Mouse (Mus musculus) lung, postnatal 0 days (tissue): ENCODE data around the gene Nlgn2. TPM values are rescaled to one million over a fixed set of nuclear protein-coding genes. Genes with fewer than 3 reads are reported as not detected.

Experiments used
- ATAC-seq: fragments of 200-750 bp; cut with Nextera tagmentation; 2 replicates; pipeline ENCODE4 v1.8.0; 2017; ENCODE audit warnings: moderate library complexity
- DNase-seq: peaks from one replicate; pipeline ENCODE4 v3.0.0-alpha.2; 2016; ENCODE audit warnings: low spot score
- H3K27ac ChIP-seq: fragments of 300-500 bp; sonication (generic); 2 replicates; pipeline ENCODE4 v1.5.1; 2014; ENCODE audit warnings: antibody characterized with exemption, mild to moderate bottlenecking, low read length, mixed read lengths
- H3K27me3 ChIP-seq: fragments of 300-500 bp; sonication (generic); replicated peaks from 2 replicates; pipeline ENCODE4 v1.6.1; 2014; ENCODE audit warnings: low read length, mixed read lengths; ENCODE audit not compliant: insufficient read depth
- H3K36me3 ChIP-seq: fragments of 300-500 bp; sonication (generic); 2 replicates; pipeline ENCODE4 v1.6.1; 2014; ENCODE audit warnings: low read length, mixed read lengths; ENCODE audit not compliant: insufficient read depth
- H3K4me1 ChIP-seq: fragments of 300-500 bp; sonication (generic); 2 replicates; pipeline ENCODE4 v1.6.1; 2014; ENCODE audit warnings: antibody characterized with exemption, low read depth, low read length, mixed read lengths; ENCODE audit not compliant: insufficient read depth
- H3K4me2 ChIP-seq: fragments of 300-500 bp; sonication (generic); replicated peaks from 2 replicates; pipeline ENCODE4 v1.6.1; 2014; ENCODE audit warnings: low read depth, mild to moderate bottlenecking, low read length, moderate library complexity, mixed read lengths
- H3K4me3 ChIP-seq: fragments of 300-500 bp; sonication (generic); 2 replicates; pipeline ENCODE4 v1.5.1; 2014; ENCODE audit warnings: low read depth, low read length
- H3K9ac ChIP-seq: fragments of 300-500 bp; sonication (generic); replicated peaks from 2 replicates; pipeline ENCODE4 v1.6.1; 2014; ENCODE audit warnings: low read depth, mild to moderate bottlenecking
- H3K9me3 ChIP-seq: fragments of 300-500 bp; sonication (generic); 2 replicates; pipeline ENCODE4 v1.6.1; 2016; ENCODE audit warnings: low read length, mixed read lengths
- CTCF ChIP-seq: IDR thresholded peaks from 2 replicates; pipeline ENCODE4 v1.5.1; 2016; ENCODE audit warnings: antibody characterized with exemption, mild to moderate bottlenecking
- EP300 ChIP-seq: IDR thresholded peaks from 2 replicates; pipeline ENCODE4 v1.6.1; 2016; ENCODE audit warnings: antibody characterized with exemption, mild to moderate bottlenecking, control low read depth
- WGBS: fragments of 180-500 bp; shearing (Covaris S2); extraction: QIAGEN DNeasy Blood & Tissue Kit; methylation state at CpG from one replicate; pipeline ENCODE4 v1.1.7; 2014; 5-methylcytosine and 5-hydroxymethylcytosine counted together
- polyA plus RNA-seq: library from polyadenylated mRNA; unstranded; fragments of >200 nt; fragmentation: Nextera tagmentation; extraction: Ambion mirVana; gene quantifications from 2 replicates; pipeline ENCODE4 v1.2.1, GENCODE M21; 2015

The Nlgn2 gene
- polyA plus RNA-seq, 1 experiment from 2014 or later, result 2.9 TPM

GRCm38 (mm10) chr11:69835966-69836335 is 1.6 kb downstream of the Nlgn2 start:
- no peak overlapping the region for H3K4me3 ChIP-seq
- ATAC-seq, result no peak
- 0% methylated on average over 3 of the region's 4 CpGs for WGBS

DNA sequence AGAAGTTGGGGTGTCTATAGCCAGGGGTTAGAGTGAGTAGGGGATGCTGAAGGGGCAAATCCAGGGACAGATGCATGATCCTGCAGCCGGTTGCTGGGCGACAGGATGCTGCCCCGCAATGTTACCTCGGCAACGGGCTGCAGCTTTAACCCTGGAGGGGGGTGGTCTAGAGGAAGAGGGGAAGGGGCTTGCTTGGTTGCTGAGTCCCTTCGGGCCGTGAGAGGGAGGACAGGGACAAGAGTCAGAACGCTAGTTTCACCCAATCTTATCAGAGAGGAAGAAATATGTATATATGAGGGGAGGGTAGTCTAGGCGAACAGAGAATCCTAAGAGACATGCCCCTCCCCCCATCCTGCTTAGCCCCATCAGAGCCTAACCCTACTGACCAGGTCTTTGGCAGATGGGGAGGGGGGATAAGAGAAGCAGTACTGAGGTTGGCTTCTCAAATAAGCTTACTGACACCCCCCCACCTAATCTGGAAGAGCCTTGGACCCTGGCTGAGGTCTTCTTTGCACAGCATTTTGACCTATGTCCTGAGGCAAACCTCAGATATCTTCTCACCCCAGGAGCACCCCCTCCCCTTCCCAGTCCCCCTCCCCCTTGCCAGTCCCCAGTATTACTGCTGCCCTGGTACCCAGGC is 2.1 kb downstream of the Nlgn2 start:
- H3K36me3 ChIP-seq, result no peaks in the 10 kb centered on the region
- no peak overlapping the region for H3K27ac ChIP-seq
- TF ChIP-seq EP300, result no peak
- TF ChIP-seq CTCF, result no peak
- H3K9me3 ChIP-seq, result no peaks in the 10 kb centered on the region
- no peak overlapping the region for H3K4me3 ChIP-seq
- no peak overlapping the region for H3K9ac ChIP-seq
- no peak for DNase-seq
- ATAC-seq, result no peak
- 22% methylated on average over 9 of the region's 9 CpGs for WGBS
- H3K4me2 ChIP-seq, result no peak overlapping the region
- H3K27me3 ChIP-seq, result 0 out of 2 replicates have a peak, but pooled peaks cover 5% of the 10 kb centered on the region
- H3K4me1 ChIP-seq, result peaks cover 11% of the 10 kb centered on the region

More at GRCm38 (mm10) chr11:69835966-69836335, 1.6 kb downstream of the Nlgn2 start:
- Histone ChIP-seq H3K36me3 (no peaks in the 10 kb centered on the region), H3K9me3 (no peaks in the 10 kb centered on the region), H3K4me2 (no peak overlapping the region), H3K27ac (no peak overlapping the region), H3K9ac (no peak overlapping the region), H3K4me1 (peaks cover 11% of the 10 kb centered on the region), H3K27me3 (0 out of 2 replicates have a peak, but pooled peaks cover 5% of the 10 kb centered on the region)
- no peak for TF ChIP-seq EP300
- TF ChIP-seq CTCF, result no peak
- no peak for DNase-seq

DNA sequence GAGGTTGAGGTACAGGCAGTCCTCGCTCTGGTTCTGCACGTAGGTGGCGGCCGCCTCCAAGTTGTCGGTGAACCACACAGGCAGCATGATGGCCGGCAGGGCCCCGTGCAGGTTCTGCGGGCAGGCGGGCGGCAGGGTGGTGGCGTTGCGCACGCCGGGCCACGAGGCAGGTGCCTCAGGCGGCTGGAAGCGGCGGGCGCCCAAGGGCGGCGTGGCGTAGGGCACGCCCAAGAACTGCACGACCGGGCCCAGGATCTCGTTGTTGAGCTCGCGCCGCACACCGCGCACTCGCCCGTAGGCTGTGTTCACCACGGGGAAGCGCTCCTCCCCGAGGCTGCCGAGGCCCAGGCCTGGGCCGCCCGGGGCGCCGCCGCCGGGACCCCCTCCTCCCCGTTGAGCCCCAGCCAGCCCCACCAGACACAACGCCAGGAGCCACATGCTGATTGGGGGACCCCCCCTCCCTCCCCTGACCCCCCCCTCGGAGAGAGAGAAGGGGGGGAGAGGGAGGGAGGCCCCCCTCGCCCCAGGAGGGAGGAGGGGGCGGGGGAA is 3.5 kb downstream of the Nlgn2 start:
- ATAC-seq, result no peak
- peak; percentile 54 for DNase-seq

DNA sequence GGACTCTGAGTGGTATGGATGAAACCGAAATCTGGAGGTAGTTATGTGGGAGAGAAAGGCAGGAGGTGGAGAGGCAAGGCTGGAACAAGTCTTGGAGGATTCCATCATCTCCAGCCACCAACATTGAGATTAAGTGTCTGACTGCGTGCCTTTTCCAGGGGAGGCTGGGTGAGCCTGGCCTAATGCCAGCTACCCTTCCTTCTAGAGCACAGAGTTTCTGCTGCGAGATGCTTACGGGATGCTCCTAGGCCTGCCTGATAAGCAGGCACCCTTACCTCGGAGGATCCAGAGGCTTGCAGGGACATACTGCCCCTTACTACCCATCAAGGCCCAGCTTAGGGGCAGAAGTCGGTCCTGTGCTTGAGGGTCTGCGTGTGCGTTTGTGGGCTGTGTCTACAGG is 4.0 kb downstream of the Nlgn2 start:
- no peak overlapping the region for H3K9ac ChIP-seq
- DNase-seq, result no peak
- 0 out of 2 replicates have a peak, but pooled peaks cover 5% of the 10 kb centered on the region for H3K27me3 ChIP-seq
- no peak for TF ChIP-seq CTCF
- no peak for TF ChIP-seq EP300
- H3K4me2 ChIP-seq, result peak overlapping the region; percentile 64
- no peak overlapping the region for H3K27ac ChIP-seq
- H3K36me3 ChIP-seq, result no peaks in the 10 kb centered on the region
- no peak overlapping the region; the same call in 1 of the 2 replicates for H3K4me3 ChIP-seq
- 45% methylated on average over 8 of the region's 8 CpGs for WGBS
- H3K9me3 ChIP-seq, result no peaks in the 10 kb centered on the region
- no peak for ATAC-seq
- peaks cover 11% of the 10 kb centered on the region for H3K4me1 ChIP-seq

More for the DNA sequence above, 3.5 kb downstream of the Nlgn2 start:
- H3K27me3 ChIP-seq, result 0 out of 2 replicates have a peak, but pooled peaks cover 5% of the 10 kb centered on the region
- no peak overlapping the region for H3K27ac ChIP-seq
- WGBS, result 11% methylated on average over 42 of the region's 48 CpGs
- peak overlapping the region; percentile 26 for H3K4me3 ChIP-seq
- peaks cover 11% of the 10 kb centered on the region for H3K4me1 ChIP-seq
- H3K4me2 ChIP-seq, result peak overlapping the region; percentile 64
- no peaks in the 10 kb centered on the region for H3K36me3 ChIP-seq
- no peaks in the 10 kb centered on the region for H3K9me3 ChIP-seq
- TF ChIP-seq EP300 (no peak), CTCF (no peak)
- H3K9ac ChIP-seq, result peak overlapping the region; percentile 32; the same call in 1 of the 2 replicates

DNA sequence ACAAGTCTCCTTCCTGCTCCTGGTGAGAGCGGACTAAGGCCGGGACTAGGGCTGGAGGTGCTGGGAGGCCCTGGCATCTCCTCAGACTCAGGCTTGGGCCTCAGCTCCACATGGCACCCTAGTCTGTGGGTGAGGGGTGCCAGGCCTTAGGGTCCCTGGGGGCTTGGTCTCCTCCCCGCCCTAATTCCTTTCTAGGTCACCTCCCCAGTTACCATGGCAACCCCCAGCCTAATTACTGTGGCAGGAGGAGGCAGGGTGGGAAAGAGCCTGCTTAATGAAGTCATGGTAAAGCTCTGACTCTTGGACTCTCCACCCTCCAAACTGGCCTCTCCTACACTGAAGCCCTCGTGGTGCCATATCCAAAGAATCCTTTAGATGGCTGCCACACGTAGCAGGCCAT is 8.8 kb downstream of the Nlgn2 start:
- H3K27me3 ChIP-seq, result no peaks in the 10 kb centered on the region
- no peak for TF ChIP-seq EP300
- TF ChIP-seq CTCF, result no peak
- H3K27ac ChIP-seq, result no peak overlapping the region
- H3K9me3 ChIP-seq, result no peaks in the 10 kb centered on the region
- H3K36me3 ChIP-seq, result no peaks in the 10 kb centered on the region
- no peak overlapping the region for H3K4me3 ChIP-seq
- H3K4me2 ChIP-seq, result no peak overlapping the region
- DNase-seq, result no peak
- no peak overlapping the region for H3K9ac ChIP-seq
- H3K4me1 ChIP-seq, result no peaks in the 10 kb centered on the region
- 73% methylated on average over 5 of the region's 5 CpGs for WGBS
- ATAC-seq, result no peak

GRCm38 (mm10) chr11:69823456-69823855 is 14.1 kb downstream of the Nlgn2 start:
- no peak for DNase-seq
- 61% methylated on average over 2 of the region's 2 CpGs for WGBS
- no peak for TF ChIP-seq CTCF
- TF ChIP-seq EP300, result no peak

More at GRCm38 (mm10) chr11:69823456-69823855, 14.1 kb downstream of the Nlgn2 start:
- ATAC-seq, result no peak
- Histone ChIP-seq H3K27me3 (no peaks in the 10 kb centered on the region), H3K36me3 (no peaks in the 10 kb centered on the region), H3K4me2 (no peak overlapping the region), H3K4me3 (no peak overlapping the region), H3K9me3 (no peaks in the 10 kb centered on the region), H3K4me1 (no peaks in the 10 kb centered on the region), H3K9ac (no peak overlapping the region), H3K27ac (no peak overlapping the region)
